ENCODE assay signal across 32 mouse cellular contexts in genomic region chrX:138500510-138500909, GRCm38 (mm10).
"Had no signal": no experiment of that assay in that cellular context is flagged by ENCODE, and none has a peak within 500 bp of the region (broad histone marks: within the 10 kb centered on the region; RNA-seq: fewer than 3 reads in every experiment).

No protein-coding gene starts in this region.

- H3K4me1 ChIP-seq: limb, embryonic 10.5 days; limb, embryonic 12.5 days; limb, embryonic 13.5 days; limb, embryonic 15.5 days; liver, embryonic 12.5 days; liver, embryonic 13.5 days; liver, embryonic 15.5 days; lung, embryonic 15.5 days; megakaryocyte, embryonic 14.5 days; midbrain, embryonic 10.5 days; midbrain, embryonic 12.5 days; midbrain, embryonic 13.5 days; midbrain, embryonic 15.5 days had no signal

- H3K27ac ChIP-seq: left cerebral cortex, adult 2 months; limb, embryonic 10.5 days; limb, embryonic 12.5 days; limb, embryonic 13.5 days; limb, embryonic 15.5 days; liver, embryonic 12.5 days; liver, embryonic 13.5 days; liver, embryonic 14.5 days; liver, embryonic 15.5 days; lung, embryonic 15.5 days; macrophage; midbrain, embryonic 10.5 days; midbrain, embryonic 12.5 days; midbrain, embryonic 13.5 days; midbrain, embryonic 15.5 days had no signal

- H3K4me3 ChIP-seq: left cerebral cortex, adult 2 months; limb, embryonic 10.5 days; limb, embryonic 12.5 days; limb, embryonic 13.5 days; limb, embryonic 15.5 days; liver, embryonic 12.5 days; liver, embryonic 13.5 days; liver, embryonic 15.5 days; lung, embryonic 15.5 days; megakaryocyte, embryonic 14.5 days; midbrain, embryonic 10.5 days; midbrain, embryonic 12.5 days; midbrain, embryonic 13.5 days; midbrain, embryonic 15.5 days; myocyte had no signal

- H3K9me3 ChIP-seq: limb, embryonic 10.5 days; limb, embryonic 12.5 days; limb, embryonic 13.5 days; limb, embryonic 15.5 days; liver, embryonic 12.5 days; liver, embryonic 13.5 days; liver, embryonic 15.5 days; lung, embryonic 15.5 days; megakaryocyte, embryonic 14.5 days; midbrain, embryonic 10.5 days; midbrain, embryonic 12.5 days; midbrain, embryonic 13.5 days; midbrain, embryonic 15.5 days had no signal

- H3K4me2 ChIP-seq: limb, embryonic 12.5 days; limb, embryonic 13.5 days; limb, embryonic 15.5 days; liver, embryonic 11.5 days; liver, embryonic 12.5 days; liver, embryonic 13.5 days; liver, embryonic 15.5 days; lung, embryonic 14.5 days; lung, embryonic 15.5 days; midbrain, embryonic 11.5 days; midbrain, embryonic 12.5 days; midbrain, embryonic 13.5 days; midbrain, embryonic 15.5 days had no signal

- H3K27me3 ChIP-seq: limb, embryonic 12.5 days; limb, embryonic 13.5 days; limb, embryonic 15.5 days; liver, embryonic 12.5 days; liver, embryonic 13.5 days; liver, embryonic 15.5 days; lung, embryonic 15.5 days; megakaryocyte, embryonic 14.5 days; midbrain, embryonic 12.5 days; midbrain, embryonic 13.5 days; midbrain, embryonic 15.5 days had no signal

- H3K36me3 ChIP-seq: limb, embryonic 10.5 days; limb, embryonic 12.5 days; limb, embryonic 13.5 days; limb, embryonic 15.5 days; liver, embryonic 12.5 days; liver, embryonic 13.5 days; liver, embryonic 15.5 days; lung, embryonic 15.5 days; midbrain, embryonic 10.5 days; midbrain, embryonic 12.5 days; midbrain, embryonic 13.5 days; midbrain, embryonic 15.5 days had no signal

- DNase-seq: left cerebral cortex, postnatal 4 days; liver; liver, embryonic 13.5 days; liver, postnatal 0 days; lung, adult 18-20 months; lung, adult 2 months; lung, embryonic 14.5 days; lung, postnatal 10 days; lung, postnatal 14 days; lung, postnatal 36 days; lung, postnatal 4 days; midbrain, embryonic 14.5 days had no signal

- H3K9ac ChIP-seq: limb, embryonic 12.5 days; limb, embryonic 13.5 days; limb, embryonic 15.5 days; liver, embryonic 12.5 days; liver, embryonic 13.5 days; liver, embryonic 14.5 days; liver, embryonic 15.5 days; liver, postnatal 0 days; lung, embryonic 14.5 days; lung, embryonic 15.5 days; midbrain, embryonic 12.5 days; midbrain, embryonic 13.5 days; midbrain, embryonic 15.5 days had no signal

- ATAC-seq: liver, embryonic 12.5 days; liver, postnatal 0 days; lung, postnatal 0 days; midbrain, embryonic 13.5 days; midbrain, embryonic 15.5 days; midbrain, embryonic 16.5 days had no signal
